Mouse (Mus musculus): Measurements from ENCODE around the gene Nolc1.

- TF ChIP-seq CTCF (IDR thresholded peaks at IDR 0.05; ENCODE audit: borderline replicate concordance, insufficient read depth, low read length) = no peak
- TF ChIP-seq POLR2A (IDR thresholded peaks at IDR 0.05; ENCODE audit: low read depth, low read length) = no peak
Measured at GRCm38 (mm10) chr19:46041933-46042475, 33.7 kb upstream of the Nolc1 start.
